Mouse (Mus musculus): ENCODE measurements around the gene Tnfsfm13.

DNA sequence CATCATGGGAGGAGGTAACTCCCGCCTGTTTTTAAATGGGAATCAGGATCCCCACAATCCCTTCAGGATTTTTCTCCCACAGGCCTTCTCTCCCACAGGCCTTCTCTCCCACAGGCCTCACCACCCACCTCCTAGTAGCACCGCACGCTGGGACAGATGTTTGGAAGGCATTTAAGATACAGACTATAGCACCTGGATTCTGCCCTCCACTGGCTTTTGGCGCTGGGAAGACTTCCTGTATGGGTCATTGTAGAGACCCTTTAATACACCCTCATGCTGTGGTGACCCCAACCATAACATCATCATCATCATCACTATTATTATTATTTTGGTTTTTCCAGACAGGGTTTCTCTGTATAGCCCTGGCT lies 11.6 kb upstream of the Tnfsfm13 start:
- TF ChIP-seq POLR2A (IDR thresholded peaks at IDR 0.05; ENCODE audit: low read depth, low read length) = no peak
- TF ChIP-seq MAX (IDR thresholded peaks at IDR 0.05; ENCODE audit: low read length) = no peak
- no peak for TF ChIP-seq USF1 (IDR thresholded peaks at IDR 0.05; ENCODE audit: low read depth, low read length)
- no peak for TF ChIP-seq GABPA (IDR thresholded peaks at IDR 0.05; ENCODE audit: insufficient replicate concordance, low read depth, low read length)
- no peak for TF ChIP-seq RAD21 (IDR thresholded peaks at IDR 0.05; ENCODE audit: low read depth, low read length)
- TF ChIP-seq POLR2AphosphoS2 (IDR thresholded peaks at IDR 0.05; ENCODE audit: low read depth, low read length) = no peak

Data from CH12.LX (cell line).